Mouse (Mus musculus): Measurements from ENCODE around the gene Pnpla8. TPM values are rescaled to one million over a fixed set of nuclear protein-coding genes. Genes with fewer than 3 reads are reported as not detected.

Pnpla8 gene
- total RNA-seq, 2 experiments from 2014 or later, result 27.3 to 67.1 TPM

DNA sequence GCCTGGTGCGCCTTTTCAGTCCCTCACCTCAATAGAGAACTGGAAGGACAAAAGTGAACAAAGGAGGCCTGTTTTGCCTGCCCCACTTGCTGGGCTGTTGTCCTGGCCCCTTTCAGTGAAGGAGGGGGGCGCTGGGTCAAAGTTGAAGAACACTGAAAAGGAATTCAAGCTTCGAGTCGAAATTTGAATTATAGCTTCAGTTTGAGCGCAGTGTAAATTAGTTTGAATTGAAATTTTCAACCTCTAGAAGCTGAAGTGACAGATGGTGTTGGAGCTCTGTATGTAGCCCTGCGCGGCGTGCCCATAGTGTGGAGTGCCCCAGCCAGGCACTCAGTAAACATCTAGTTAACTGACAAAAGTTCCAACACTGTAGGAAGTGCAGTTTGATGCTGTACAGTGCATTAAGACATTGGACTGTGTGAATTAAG, 117.0 kb downstream of the Pnpla8 start:
- ATAC-seq (replicated peaks; ENCODE audit: low FRiP score, poor library complexity, severe bottlenecking), result no peak

DNA sequence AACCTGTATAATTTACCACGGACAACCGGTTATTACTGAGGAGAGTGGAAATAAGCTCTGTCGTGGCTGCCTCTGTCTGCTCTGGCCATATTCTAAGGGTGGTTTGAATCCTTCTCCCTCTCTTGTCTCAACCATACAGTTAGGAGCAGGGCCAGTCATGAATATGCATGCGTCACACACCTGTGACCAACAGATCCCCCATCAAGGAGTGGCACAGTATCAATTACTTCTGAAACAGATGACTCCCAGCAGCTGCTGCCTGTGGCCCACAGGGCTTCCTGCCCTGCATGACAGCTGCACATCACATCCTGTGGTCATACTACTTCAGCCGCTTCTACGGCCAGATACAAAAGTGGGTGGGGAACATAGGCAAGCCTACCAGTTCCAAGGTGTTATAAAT, 122.9 kb downstream of the Pnpla8 start:
- ATAC-seq (replicated peaks; ENCODE audit: low FRiP score, poor library complexity, severe bottlenecking), result no peak

DNA sequence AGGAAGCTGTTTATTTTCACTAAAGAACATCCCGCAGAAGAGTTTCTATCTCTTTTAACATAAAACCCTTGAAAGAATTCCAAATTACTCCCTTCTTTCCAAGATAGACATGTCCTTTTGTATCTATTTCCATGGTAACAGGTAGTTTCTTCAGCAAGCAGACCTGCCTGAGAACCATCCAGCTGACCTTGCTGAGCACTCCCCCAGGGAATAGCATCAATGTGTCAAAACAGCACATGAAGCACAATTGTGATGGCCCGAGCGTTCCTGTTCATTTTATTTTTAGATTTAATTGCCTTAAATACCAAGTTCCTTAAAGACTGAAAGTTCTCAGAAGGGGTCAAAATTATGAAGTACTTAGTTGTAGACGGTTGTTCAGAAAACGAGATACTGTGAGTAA, 124.1 kb downstream of the Pnpla8 start:
- no peak for ATAC-seq (replicated peaks; ENCODE audit: low FRiP score, poor library complexity, severe bottlenecking)

DNA sequence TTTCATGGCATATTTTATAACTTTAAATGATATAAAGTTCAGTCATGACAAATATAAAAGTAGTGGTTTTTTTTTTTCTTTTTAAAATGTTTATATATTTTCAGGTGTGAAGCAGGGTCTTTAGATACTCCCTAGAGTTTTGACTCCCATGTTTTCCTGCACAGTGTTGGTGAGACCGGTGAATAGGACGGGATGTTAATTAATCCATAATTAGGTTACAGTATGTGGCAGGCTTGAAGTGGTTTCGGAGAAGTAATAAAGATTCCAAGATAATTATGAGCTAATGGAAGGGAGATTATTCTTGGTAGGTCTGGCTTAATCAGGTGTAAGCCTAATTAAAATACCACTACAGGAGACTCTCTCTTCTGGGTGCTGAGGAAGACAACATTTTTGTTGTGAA, 125.0 kb downstream of the Pnpla8 start:
- no peak for ATAC-seq (replicated peaks; ENCODE audit: low FRiP score, poor library complexity, severe bottlenecking)

DNA sequence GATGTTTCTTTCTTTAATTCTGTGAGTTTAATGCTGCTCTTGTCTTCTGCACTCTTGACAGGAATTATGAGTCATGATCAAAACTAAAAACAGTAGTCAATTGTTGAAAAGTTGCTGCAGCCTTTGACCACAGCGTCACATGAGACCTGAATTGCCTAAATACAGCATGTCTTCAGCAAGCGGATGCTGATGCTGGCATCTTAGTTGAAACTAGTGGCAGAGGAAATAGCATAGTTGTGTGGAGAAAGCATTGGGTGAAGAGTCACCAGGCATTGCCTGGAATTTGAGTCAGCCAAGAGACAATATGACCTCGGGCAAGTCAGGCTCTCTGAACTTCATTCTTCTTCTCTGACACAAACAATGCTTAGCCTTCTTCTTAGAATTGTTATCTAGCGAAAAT, 133.9 kb downstream of the Pnpla8 start:
- ATAC-seq (replicated peaks; ENCODE audit: low FRiP score, poor library complexity, severe bottlenecking), result no peak

DNA sequence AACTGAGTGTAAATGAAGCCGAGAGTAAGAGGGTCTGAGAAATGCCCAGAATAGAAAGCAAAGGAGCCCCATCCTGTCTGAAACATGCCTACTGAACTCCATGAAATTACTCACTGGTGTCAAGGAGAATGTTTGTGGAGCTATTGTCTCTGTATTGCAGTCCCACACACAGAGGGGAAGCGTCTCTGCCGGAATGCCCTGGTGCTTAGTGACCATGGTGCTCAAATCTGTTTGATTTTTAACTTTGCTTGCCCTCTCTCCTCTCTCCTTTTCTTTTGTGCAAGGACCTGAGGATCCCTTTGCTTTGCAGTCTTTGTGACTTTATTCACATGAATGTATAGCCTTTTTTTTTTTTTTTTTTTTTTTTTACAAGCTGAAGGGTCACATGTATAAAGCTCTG, 136.3 kb downstream of the Pnpla8 start:
- no peak for ATAC-seq (replicated peaks; ENCODE audit: low FRiP score, poor library complexity, severe bottlenecking)

DNA sequence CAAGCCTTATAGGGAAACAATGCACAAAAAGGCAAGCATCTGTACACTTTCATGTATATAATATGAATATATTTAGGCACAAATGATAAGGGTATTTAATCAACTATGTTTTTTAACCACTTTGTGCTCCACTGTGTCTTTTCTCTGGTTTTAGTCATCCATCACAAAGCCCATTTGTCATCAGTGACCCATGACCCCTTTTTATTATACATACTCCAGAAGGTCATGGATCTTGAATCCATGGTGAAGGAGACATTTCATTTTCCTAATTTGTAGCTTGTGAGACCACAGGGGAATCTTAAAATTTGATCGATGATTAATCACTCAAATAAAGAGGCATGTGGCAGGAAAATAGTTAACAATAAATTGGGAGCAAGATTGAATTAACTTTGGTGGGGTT, 136.7 kb downstream of the Pnpla8 start:
- ATAC-seq (replicated peaks; ENCODE audit: low FRiP score, poor library complexity, severe bottlenecking), result no peak

DNA sequence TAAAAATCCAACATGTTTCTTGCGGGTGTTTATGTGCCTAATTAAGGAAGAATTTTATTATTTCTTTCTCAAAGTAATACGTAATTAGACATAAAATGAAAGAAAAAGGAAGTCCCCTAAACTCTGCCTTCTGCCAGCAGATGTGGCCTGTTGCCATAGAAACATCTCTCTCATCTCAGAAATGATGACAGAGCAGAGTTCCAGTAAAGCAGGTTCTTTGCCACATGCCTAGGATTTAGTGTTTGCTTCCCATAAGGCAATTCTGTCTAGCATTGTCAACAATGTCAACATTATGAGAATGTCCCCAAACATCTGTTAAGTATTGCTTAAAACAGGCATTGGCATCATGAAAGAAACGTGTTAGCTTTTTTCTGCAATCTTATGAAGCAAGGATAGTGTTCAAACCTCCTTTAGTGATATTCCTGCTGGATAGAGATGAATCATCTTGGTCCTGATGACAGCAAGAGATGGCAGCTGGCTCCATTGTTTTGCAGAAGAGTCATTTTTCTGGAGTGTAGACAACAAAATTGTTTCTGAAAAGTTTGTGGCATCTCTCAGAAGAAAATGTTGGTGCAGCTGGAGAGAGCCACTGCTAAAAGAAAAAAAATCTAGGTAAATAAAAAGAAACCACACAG, 150.0 kb downstream of the Pnpla8 start:
- no peak for ATAC-seq (replicated peaks; ENCODE audit: low FRiP score, poor library complexity, severe bottlenecking)

Other genes starting within 250 kb of the Pnpla8 start
- 24.9 and 34.0 TPM in 2 replicates for gene Dnajb9, start 11.0 kb upstream of the Pnpla8 start, total RNA-seq (2015; ENCODE audit: low replicate concordance)
- gene Dnajb9, start 11.0 kb upstream of the Pnpla8 start, total RNA-seq (2017; ENCODE audit: low replicate concordance), result 3.9 and 7.9 TPM in 2 replicates
- gene Nrcam, start 107.5 kb downstream of the Pnpla8 start, total RNA-seq (2015; ENCODE audit: low replicate concordance), result not detected in 2 replicates
- gene Nrcam, start 107.5 kb downstream of the Pnpla8 start, total RNA-seq (2017; ENCODE audit: low replicate concordance), result 0.15 TPM in 1 of 2 replicates, not detected in the other

Measured in erythroid progenitor cell, adult 5-6 weeks (primary cell).